Mouse (Mus musculus) embryonic facial prominence, embryonic 10.5 days (tissue): ENCODE results near the gene Mast4. TPM values are rescaled to one million over a fixed set of nuclear protein-coding genes. Genes with fewer than 3 reads are reported as not detected.

Experiments used
- DNase-seq: peaks from one replicate; pipeline ENCODE4 v3.0.0-alpha.2; 2017; ENCODE audit warnings: low spot score
- H3K27ac ChIP-seq: fragments of 300-500 bp; sonication (generic); replicated peaks from 2 replicates; pipeline ENCODE4 v1.5.1; 2016; ENCODE audit warnings: mild to moderate bottlenecking
- H3K27me3 ChIP-seq: fragments of 300-500 bp; sonication (generic); replicated peaks from 2 replicates; pipeline ENCODE4 v1.6.1; 2016; ENCODE audit warnings: low read depth, mild to moderate bottlenecking; ENCODE audit not compliant: poor library complexity, severe bottlenecking
- H3K36me3 ChIP-seq: fragments of 300-500 bp; sonication (generic); replicated peaks from 2 replicates; pipeline ENCODE4 v1.6.1; 2016; ENCODE audit warnings: mild to moderate bottlenecking, moderate library complexity
- H3K4me1 ChIP-seq: fragments of 300-500 bp; sonication (generic); 2 replicates; pipeline ENCODE4 v1.6.1; 2016
- H3K4me3 ChIP-seq: fragments of 300-500 bp; sonication (generic); 2 replicates; pipeline ENCODE4 v1.5.1; 2016; ENCODE audit warnings: mild to moderate bottlenecking, moderate library complexity
- H3K9me3 ChIP-seq: fragments of 300-500 bp; sonication (generic); 2 replicates; pipeline ENCODE4 v1.6.1; 2016; ENCODE audit warnings: mild to moderate bottlenecking
- WGBS: fragments of 180-500 bp; shearing (Covaris S2); methylation state at CpG from one replicate; pipeline ENCODE4 v1.1.7; 2016; 5-methylcytosine and 5-hydroxymethylcytosine counted together
- polyA plus RNA-seq: library from polyadenylated mRNA; unstranded; fragments of >200 nt; fragmentation: Nextera tagmentation; extraction: Ambion mirVana; gene quantifications from 2 replicates; pipeline ENCODE4 v1.2.1, GENCODE M21; 2016

Gene Mast4
- polyA plus RNA-seq, 1 experiment from 2014 or later: 23.0 TPM

DNA sequence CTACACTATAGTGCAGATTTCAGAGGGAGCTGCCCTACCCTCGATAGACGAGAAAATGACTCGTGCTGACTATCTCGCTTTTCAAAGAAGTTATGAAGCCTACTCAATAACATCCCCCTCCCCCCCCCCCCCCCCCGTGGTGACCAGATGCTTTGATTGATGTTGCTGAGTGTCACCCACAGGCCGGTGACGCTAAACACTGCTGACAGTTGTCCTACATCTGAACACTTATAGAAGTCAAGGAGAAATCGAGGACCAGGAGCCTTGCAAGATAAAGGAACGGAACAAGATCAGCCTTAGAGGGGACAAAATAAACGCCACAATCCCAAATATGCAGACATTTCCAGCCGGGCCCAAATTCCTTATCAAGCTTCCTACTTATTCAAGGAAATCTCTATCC lies 183.1 kb downstream of the Mast4 start:
- Histone ChIP-seq H3K4me1 (0 out of 2 replicates have a peak, but pooled peaks cover 8% of the 10 kb centered on the region), H3K36me3 (no peaks in the 10 kb centered on the region), H3K27me3 (no peaks in the 10 kb centered on the region), H3K9me3 (no peaks in the 10 kb centered on the region), H3K27ac (no peak overlapping the region), H3K4me3 (no peak overlapping the region)
- no peak for DNase-seq
- WGBS: 57% methylated on average over 11 of the region's 11 CpGs

DNA sequence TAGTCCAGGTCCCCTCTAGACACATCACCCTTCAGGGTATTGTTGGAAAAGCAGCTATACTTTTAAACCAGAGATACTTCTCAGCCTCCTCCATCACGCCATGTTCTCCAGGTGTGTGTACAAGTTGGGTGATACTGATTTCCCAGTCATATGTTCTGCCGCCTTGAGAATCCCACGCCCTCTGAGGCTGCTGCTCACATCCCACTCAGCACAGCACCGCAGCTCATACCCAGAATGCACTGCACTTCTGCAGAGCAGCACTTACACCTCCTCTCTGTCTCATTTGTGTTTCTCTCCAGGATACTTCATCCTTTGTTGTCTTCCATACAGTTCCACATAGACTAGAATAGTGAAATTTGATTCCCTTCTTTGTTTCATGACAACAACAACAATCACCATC lies 183.6 kb downstream of the Mast4 start:
- no peak overlapping the region for H3K4me3 ChIP-seq
- 84% methylated on average over 4 of the region's 4 CpGs for WGBS
- H3K27me3 ChIP-seq: no peaks in the 10 kb centered on the region
- H3K9me3 ChIP-seq: no peaks in the 10 kb centered on the region
- DNase-seq: no peak
- no peaks in the 10 kb centered on the region for H3K36me3 ChIP-seq
- H3K4me1 ChIP-seq: 0 out of 2 replicates have a peak, but pooled peaks cover 8% of the 10 kb centered on the region
- H3K27ac ChIP-seq: no peak overlapping the region

DNA sequence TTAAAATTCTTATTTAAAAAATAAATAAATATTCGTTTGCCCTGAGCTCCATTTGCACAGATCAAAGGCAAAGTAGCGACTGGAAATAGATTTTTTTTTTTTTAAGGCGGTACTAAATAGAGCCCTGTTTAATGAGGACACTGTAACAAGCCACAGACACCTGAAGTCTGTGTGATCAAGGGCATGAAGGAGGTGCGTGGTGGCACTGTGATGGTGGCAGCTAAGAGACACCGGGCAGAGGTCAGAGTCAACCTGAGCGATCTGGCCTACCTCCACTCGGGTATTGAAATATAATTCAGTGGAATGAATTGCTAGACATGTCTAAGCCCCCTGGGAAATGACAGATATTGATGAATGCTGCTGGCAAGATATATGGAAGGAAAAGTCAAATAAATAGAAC lies 184.9 kb downstream of the Mast4 start:
- Histone ChIP-seq H3K4me1 (0 out of 2 replicates have a peak, but pooled peaks cover 10% of the 10 kb centered on the region), H3K36me3 (no peaks in the 10 kb centered on the region), H3K4me3 (no peak overlapping the region), H3K27me3 (no peaks in the 10 kb centered on the region), H3K27ac (no peak overlapping the region), H3K9me3 (no peaks in the 10 kb centered on the region)
- 88% methylated on average over 7 of the region's 7 CpGs for WGBS
- no peak for DNase-seq

DNA sequence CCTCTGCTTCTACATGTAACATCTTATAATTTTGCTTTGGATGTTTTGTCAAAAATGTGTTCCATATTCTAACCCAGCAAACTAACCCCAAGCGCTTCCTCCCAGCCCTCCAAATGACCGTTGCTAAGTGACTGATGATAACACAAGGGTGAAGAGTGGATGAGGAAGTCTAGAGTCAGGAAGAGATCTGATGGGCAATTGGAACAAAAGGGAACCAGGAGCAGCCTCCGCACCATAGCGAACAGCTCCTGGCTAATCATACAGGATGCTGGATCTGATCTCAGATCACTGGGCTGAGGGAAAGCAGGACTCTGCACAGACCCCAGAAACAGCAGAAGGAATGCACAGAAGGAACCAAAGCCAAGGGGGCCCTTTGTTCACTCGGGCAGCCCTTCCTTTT lies 190.0 kb downstream of the Mast4 start:
- H3K9me3 ChIP-seq: no peaks in the 10 kb centered on the region
- DNase-seq: no peak
- 72% methylated on average over 5 of the region's 5 CpGs for WGBS
- no peaks in the 10 kb centered on the region for H3K27me3 ChIP-seq
- 0 out of 2 replicates have a peak, but pooled peaks cover 3% of the 10 kb centered on the region for H3K4me1 ChIP-seq
- H3K36me3 ChIP-seq: no peaks in the 10 kb centered on the region
- no peak overlapping the region for H3K4me3 ChIP-seq
- no peak overlapping the region for H3K27ac ChIP-seq

DNA sequence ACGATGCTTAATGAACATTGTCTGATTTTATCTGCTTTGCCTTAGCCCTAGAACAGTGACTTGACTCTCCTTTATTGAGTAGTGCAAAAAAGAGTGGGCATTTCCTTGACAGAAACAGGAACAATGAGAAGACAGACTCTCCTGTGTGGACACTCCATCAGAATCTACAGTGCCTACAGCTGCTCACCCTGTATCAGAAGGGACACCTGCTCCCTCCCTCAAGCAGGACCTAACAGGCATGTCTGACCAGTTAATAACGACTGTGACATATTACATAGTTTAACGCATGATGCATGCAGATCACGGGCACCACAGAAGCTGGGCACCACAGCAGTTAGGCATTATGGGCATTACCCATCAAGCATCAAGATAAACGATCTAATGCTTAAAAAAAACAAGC lies 193.0 kb downstream of the Mast4 start:
- no peaks in the 10 kb centered on the region for H3K27me3 ChIP-seq
- no peaks in the 10 kb centered on the region for H3K36me3 ChIP-seq
- no peak overlapping the region for H3K4me3 ChIP-seq
- H3K27ac ChIP-seq: no peak overlapping the region
- WGBS: 88% methylated on average over 5 of the region's 5 CpGs
- no peak for DNase-seq
- H3K9me3 ChIP-seq: no peaks in the 10 kb centered on the region
- H3K4me1 ChIP-seq: 0 out of 2 replicates have a peak, but pooled peaks cover 3% of the 10 kb centered on the region

DNA sequence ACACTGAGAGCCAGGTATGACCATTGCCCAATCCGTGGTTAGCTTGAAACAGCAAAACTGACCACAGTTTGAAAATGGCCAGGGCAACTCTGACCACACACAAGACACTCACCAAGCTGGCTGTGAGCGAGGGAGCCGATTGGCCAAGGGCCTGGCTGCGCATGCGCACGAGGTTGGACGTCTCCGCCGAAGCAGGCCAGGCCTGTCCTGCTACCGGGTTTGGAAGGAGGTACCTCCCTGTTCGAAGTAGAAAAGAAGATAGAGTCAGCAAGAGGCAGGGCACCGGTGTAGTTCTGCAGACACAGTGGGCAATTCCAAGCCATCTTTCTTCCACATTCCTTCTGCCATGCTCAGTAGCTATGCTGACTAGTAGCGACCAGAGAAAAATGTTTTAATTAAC lies 194.2 kb downstream of the Mast4 start:
- no peaks in the 10 kb centered on the region for H3K36me3 ChIP-seq
- H3K9me3 ChIP-seq: no peaks in the 10 kb centered on the region
- no peaks in the 10 kb centered on the region for H3K27me3 ChIP-seq
- no peak overlapping the region for H3K4me3 ChIP-seq
- 93% methylated on average over 13 of the region's 13 CpGs for WGBS
- H3K4me1 ChIP-seq: 0 out of 2 replicates have a peak, but pooled peaks cover 3% of the 10 kb centered on the region
- H3K27ac ChIP-seq: no peak overlapping the region
- DNase-seq: no peak

DNA sequence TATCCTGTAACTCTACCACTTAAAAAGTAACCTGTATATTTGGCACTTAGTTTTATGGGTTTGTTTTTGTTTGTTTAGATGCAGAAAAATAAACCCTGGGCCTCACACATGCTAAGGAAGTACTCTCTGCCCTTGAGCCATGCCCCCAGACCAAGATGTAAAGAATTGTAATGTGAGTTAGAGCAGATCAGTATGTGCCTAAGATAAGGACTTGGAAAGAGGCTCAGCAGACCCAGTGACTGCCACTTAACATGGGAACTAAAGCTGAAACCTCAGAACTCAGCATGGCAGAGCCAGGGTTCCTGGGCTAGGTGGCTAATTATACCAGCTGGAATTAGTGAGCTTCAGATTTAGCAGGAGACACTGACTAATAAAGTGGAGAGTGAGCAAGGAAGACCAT lies 196.0 kb downstream of the Mast4 start:
- Histone ChIP-seq H3K36me3 (no peaks in the 10 kb centered on the region), H3K27ac (no peak overlapping the region), H3K4me3 (no peak overlapping the region), H3K9me3 (no peaks in the 10 kb centered on the region), H3K4me1 (no peaks in the 10 kb centered on the region), H3K27me3 (no peaks in the 10 kb centered on the region)
- DNase-seq: no peak

DNA sequence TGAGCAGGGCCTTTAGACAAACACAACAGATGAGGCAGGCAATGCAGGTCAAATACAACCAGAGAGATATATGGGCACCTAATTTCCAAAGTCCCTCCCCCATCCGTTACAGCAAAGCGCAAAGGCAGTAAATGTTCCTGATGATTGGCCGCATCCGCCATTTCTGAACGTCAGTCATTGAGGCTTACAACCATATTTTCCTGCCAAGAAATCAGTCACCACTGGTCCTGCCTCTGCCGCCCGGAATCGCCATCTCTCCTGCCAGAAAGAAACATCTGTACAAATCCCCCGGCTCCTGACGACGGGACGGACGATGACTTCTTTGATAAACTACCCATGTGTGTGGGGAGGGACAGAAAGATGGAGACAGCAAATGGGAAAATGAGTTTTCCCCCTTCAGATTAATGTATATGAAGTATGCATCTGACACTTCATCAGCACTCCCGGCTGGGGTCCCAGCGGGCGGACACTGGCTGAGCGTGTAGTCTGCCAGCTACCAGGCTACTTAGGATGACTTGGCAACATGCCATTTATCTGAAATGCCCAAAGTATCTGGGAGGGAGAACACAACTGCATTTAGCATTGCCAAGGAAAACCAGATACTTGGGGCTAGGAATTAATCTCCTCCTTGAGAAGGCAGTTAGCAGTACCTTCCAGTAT lies 198.9 kb downstream of the Mast4 start:
- WGBS: 96% methylated on average over 17 of the region's 17 CpGs
- no peak for DNase-seq
- H3K4me3 ChIP-seq: no peak overlapping the region

DNA sequence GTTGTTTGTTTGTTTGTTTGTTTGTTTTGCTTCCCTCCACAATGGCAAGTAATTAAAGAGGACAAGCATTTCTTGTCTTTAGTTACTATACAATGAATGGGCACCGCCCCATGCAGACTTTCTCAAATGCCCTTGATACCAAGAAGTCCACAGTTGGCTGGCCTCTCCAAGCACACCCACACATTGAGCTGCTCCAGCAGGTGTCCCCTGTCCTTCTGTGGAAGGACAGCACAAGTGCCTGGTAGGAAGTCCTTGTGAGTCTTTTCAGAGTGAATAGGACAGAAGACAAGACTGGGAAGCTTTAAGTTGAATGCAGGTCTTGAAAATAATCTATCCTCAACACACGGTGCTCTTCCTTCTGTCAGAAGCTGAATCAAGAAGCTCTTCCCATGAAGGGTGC lies 202.5 kb downstream of the Mast4 start:
- H3K36me3 ChIP-seq: no peaks in the 10 kb centered on the region
- no peaks in the 10 kb centered on the region for H3K9me3 ChIP-seq
- no peak for DNase-seq
- peaks cover 10% of the 10 kb centered on the region; the same call in 1 of the 2 replicates for H3K4me1 ChIP-seq
- WGBS: 94% methylated on average over 2 of the region's 2 CpGs
- no peak overlapping the region for H3K27ac ChIP-seq
- H3K27me3 ChIP-seq: no peaks in the 10 kb centered on the region
- no peak overlapping the region for H3K4me3 ChIP-seq

More for the DNA sequence above, 198.9 kb downstream of the Mast4 start:
- H3K4me1 ChIP-seq: no peaks in the 10 kb centered on the region
- H3K36me3 ChIP-seq: no peaks in the 10 kb centered on the region
- H3K27me3 ChIP-seq: no peaks in the 10 kb centered on the region
- no peaks in the 10 kb centered on the region for H3K9me3 ChIP-seq
- H3K27ac ChIP-seq: no peak overlapping the region

DNA sequence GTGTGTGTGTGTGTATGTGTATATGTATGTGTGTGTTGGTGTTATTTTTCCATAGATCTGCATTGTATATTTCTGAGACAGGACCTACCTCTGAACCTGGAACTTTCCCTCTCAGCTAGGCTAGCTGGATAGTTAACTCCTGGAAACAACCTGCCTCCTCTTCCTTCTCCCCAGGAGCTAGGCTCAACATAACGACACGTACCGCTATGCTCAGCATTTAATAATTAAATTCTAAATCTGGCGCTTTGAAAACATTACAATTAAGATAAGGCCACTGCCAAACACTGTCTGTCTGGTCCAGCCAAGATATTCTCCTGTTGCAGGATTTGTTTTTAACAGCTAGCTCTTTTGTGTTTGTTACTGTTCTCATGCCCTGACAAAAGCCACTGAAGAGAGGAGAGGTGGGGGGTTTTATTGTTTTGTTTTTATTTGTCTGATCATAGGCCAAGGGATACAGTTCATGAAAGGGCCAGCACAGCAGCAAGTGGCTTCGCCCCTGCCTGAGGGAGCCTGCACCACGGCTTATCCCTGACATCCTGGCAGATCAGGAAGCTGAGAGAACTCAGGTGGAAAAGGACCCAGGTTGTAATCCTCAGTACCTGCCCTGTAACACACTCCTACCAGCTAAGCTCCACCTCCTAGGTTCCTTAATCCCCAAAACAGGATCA lies 205.0 kb downstream of the Mast4 start:
- 76% methylated on average over 6 of the region's 6 CpGs for WGBS
- no peaks in the 10 kb centered on the region for H3K36me3 ChIP-seq
- DNase-seq: no peak
- no peak overlapping the region; the same call in 1 of the 2 replicates for H3K27ac ChIP-seq
- H3K27me3 ChIP-seq: no peaks in the 10 kb centered on the region
- no peak overlapping the region for H3K4me3 ChIP-seq
- no peaks in the 10 kb centered on the region for H3K9me3 ChIP-seq
- H3K4me1 ChIP-seq: peaks cover 10% of the 10 kb centered on the region; the same call in 1 of the 2 replicates

DNA sequence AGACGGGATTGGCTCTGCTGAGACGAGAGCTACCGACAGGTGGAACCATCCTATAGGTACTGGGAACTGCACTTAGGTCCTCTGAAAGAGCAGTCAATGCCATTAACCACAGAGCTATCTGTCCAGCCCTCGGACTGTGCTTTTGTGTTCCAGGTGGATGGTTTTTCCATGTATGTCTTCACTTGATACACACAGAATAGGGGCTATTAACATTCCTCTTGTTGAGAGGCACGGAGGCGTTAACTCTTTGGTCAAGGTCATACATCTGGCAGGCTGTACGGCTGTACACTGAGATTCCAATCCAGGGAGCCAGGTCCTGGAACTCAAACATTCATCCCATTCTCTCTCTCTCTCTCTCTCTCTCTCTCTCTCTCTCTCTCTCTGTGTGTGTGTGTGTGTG lies 205.6 kb downstream of the Mast4 start:
- WGBS: 77% methylated on average over 7 of the region's 7 CpGs
- H3K36me3 ChIP-seq: no peaks in the 10 kb centered on the region
- H3K9me3 ChIP-seq: no peaks in the 10 kb centered on the region
- H3K4me3 ChIP-seq: no peak overlapping the region
- H3K27me3 ChIP-seq: no peaks in the 10 kb centered on the region
- H3K4me1 ChIP-seq: peaks cover 10% of the 10 kb centered on the region; the same call in 1 of the 2 replicates
- no peak overlapping the region for H3K27ac ChIP-seq
- no peak for DNase-seq

DNA sequence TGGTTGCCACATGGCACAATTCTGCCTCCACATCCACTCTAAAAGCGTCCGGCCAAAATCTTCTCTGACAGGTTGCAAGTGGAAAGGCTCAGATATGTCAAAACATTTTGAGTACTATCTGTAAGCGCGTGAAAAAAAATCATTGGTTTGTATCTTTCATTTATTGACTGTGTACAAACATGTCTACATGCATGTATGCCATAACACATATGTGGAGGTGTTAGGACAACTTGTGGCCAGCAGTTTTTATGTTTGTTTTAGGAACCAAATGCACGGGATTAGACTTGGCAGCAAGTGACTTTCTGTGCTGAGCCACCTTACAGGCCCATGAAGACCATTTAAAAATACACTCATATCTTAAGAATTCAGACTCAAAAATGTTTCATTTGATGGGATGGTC lies 206.7 kb downstream of the Mast4 start:
- Histone ChIP-seq H3K36me3 (no peaks in the 10 kb centered on the region), H3K9me3 (no peaks in the 10 kb centered on the region), H3K27ac (no peak overlapping the region), H3K4me1 (peaks cover 10% of the 10 kb centered on the region; the same call in 1 of the 2 replicates), H3K27me3 (no peaks in the 10 kb centered on the region), H3K4me3 (no peak overlapping the region)
- 86% methylated on average over 5 of the region's 5 CpGs for WGBS
- no peak for DNase-seq

DNA sequence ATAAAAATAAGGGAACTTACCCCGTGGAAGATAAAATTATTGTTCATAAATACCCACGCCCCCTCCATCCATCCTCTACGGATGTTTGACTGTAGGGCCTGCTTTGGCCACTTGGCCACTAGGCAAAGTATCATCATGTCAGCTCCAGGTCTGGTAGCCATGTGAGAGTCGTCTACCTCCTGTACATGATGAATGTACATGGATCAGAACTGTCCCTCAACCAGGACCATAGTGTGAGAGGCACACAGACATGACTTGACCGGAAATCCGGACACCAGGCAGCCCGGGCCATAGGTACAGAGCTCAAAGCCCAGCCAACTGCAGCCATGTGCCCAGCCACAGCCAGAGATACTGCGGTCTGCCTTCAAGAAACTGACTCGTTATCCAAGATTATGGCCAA lies 210.6 kb downstream of the Mast4 start:
- peaks cover 16% of the 10 kb centered on the region; the same call in 1 of the 2 replicates for H3K4me1 ChIP-seq
- WGBS: 93% methylated on average over 9 of the region's 9 CpGs
- no peak overlapping the region for H3K4me3 ChIP-seq
- H3K36me3 ChIP-seq: no peaks in the 10 kb centered on the region
- no peaks in the 10 kb centered on the region for H3K27me3 ChIP-seq
- no peak for DNase-seq
- no peaks in the 10 kb centered on the region for H3K9me3 ChIP-seq
- no peak overlapping the region for H3K27ac ChIP-seq
